Mouse (Mus musculus): ENCODE results near the gene Lacc1. TPM values are rescaled to one million over a fixed set of nuclear protein-coding genes. Genes with fewer than 3 reads are reported as not detected.
A peak's percentile ranks its signal among the peaks of the same experiment; 100 is the strongest.

Gene Lacc1
- polyA plus RNA-seq (2012; rRNA removed) (4.8 and 5.3 TPM in 2 replicates), polyA plus RNA-seq (2014; fragmentation: Nextera tagmentation; extraction: Ambion mirVana) (4.0 TPM in 2 replicates)

DNA sequence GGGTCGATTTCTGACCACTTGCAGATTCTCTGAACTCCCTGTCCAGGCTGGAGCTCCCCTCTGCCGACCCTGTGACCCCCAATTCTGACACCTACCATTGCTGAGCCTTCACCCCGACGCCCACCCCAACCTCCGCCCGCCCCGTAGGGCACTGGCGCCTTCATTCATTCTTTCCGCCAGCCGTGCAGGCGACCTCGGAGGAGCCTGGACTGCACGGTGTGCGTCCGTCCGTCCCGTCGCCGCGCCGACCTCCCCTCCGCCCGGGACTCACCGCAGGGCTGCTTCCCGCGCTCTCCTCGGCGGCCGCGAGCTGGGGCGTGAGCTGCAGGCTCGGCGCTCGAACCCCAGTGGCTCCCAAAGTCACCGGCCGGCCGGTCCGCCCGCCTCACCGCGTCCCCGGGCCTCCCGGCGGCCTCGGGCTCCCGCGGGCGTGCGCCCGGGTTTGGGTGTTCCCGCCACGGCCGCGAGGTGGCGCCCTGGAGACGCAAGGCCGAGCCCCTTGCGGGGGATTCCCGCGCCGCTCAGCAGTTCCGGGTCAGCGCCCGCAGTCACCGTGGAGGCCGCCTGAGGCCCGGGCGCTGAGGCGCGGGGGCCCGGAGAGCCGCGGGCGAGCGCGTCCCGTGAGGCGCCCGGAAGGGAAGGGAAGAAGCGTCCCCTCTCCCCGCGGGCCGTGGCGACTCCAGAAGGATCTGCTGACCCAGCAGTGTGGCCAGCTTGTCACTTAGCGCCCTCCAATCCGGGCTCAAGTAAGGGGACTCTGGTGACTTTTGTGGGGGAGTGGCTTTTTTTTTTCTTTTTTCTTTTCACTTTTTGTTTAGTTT, at the start of gene Lacc1, which contains the start of gene Ccdc122:
Gene Lacc1 (minus strand): TSS at position 679 of the 821 bp plus-strand sequence.
Gene Ccdc122 (plus strand): TSS at position 547 of the 821 bp plus-strand sequence.
- Histone ChIP-seq H3K27me3 (ENCODE audit: control insufficient read depth, insufficient read depth, low read length) (no peaks in the 10 kb centered on the region), H3K27ac (no peak within 1 kb of the TSS)
- under 1% methylated on average over 86 of the region's 86 CpGs for WGBS (ENCODE audit: insufficient replicate concordance)

DNA sequence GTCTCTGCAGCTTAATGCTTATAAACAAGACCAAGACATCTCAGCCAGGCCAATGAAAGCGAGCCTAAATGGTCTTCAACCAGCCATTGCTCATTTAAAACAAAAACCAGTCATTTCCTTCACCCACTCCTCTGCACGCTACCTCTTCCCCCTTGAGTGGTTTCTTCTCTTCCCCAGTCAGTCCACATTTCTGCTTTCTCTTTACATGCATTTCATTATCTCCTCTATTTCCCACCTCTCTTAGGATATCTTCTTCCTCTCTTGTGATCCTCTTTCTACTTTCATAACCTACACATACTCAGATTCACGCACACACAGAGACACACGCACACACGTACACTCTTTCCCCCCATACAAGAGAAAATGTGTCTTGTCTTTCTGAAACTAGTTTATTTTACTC, 44.5 kb upstream of the Lacc1 start:
- no peak overlapping the region for H3K9ac ChIP-seq (replicated peaks)
- H3K9me3 ChIP-seq (ENCODE audit: control insufficient read depth, low read length), result no peaks in the 10 kb centered on the region
- DNase-seq (ENCODE audit: low read depth in 3 of 3, low spot score in 3 of 3), result no peak
- H3K27ac ChIP-seq, result no peak overlapping the region
- no peaks in the 10 kb centered on the region for H3K36me3 ChIP-seq (replicated peaks; ENCODE audit: control insufficient read depth, insufficient read depth, low read depth)
- ATAC-seq (ENCODE audit: insufficient read depth), result no peak
- H3K4me1 ChIP-seq (replicated peaks; ENCODE audit: control insufficient read depth in 2 of 2, insufficient read depth in 2 of 2, low read length in 1 of 2), result no peaks in the 10 kb centered on the region
- WGBS (ENCODE audit: insufficient replicate concordance), result 54% methylated on average over 5 of the region's 5 CpGs
- no peaks in the 10 kb centered on the region for H3K27me3 ChIP-seq (ENCODE audit: control insufficient read depth, insufficient read depth, low read length)
- no peak overlapping the region for H3K4me2 ChIP-seq (ENCODE audit: low read depth)
- TF ChIP-seq CTCF (IDR thresholded peaks at IDR 0.05; ENCODE audit: low read depth) (no peak), EP300 (IDR thresholded peaks at IDR 0.05; ENCODE audit: low read depth) (no peak)
- no peak overlapping the region for H3K4me3 ChIP-seq (ENCODE audit: insufficient read depth in 1 of 2, low read depth in 2 of 2, low read length in 2 of 2)

More for the DNA sequence above, at the start of gene Lacc1, which contains the start of gene Ccdc122:
- no peaks in the 10 kb centered on the region for H3K36me3 ChIP-seq (replicated peaks; ENCODE audit: control insufficient read depth, insufficient read depth, low read depth)
- peak within 1 kb of the TSS; percentile 64 for H3K9ac ChIP-seq (replicated peaks)
- H3K4me2 ChIP-seq (ENCODE audit: low read depth), result peak within 1 kb of the TSS; percentile 74
- peaks cover 0 to 12% of the 10 kb centered on the region in 2 experiments; a peak in 3 of 4 replicates for H3K4me1 ChIP-seq (replicated peaks; ENCODE audit: control insufficient read depth in 2 of 2, insufficient read depth in 2 of 2, low read length in 1 of 2)
- DNase-seq (ENCODE audit: low read depth in 3 of 3, low spot score in 3 of 3) (peak; percentile 34 to 51 (median 39)), ATAC-seq (ENCODE audit: insufficient read depth) (peak; percentile 81)
- peak within 1 kb of the TSS; percentile 65 to 68 for H3K4me3 ChIP-seq (ENCODE audit: insufficient read depth in 1 of 2, low read depth in 2 of 2, low read length in 2 of 2)
- peak; percentile 69 for TF ChIP-seq CTCF (IDR thresholded peaks at IDR 0.05; ENCODE audit: low read depth)
- TF ChIP-seq EP300 (IDR thresholded peaks at IDR 0.05; ENCODE audit: low read depth), result no peak
- no peaks in the 10 kb centered on the region for H3K9me3 ChIP-seq (ENCODE audit: control insufficient read depth, low read length)

DNA sequence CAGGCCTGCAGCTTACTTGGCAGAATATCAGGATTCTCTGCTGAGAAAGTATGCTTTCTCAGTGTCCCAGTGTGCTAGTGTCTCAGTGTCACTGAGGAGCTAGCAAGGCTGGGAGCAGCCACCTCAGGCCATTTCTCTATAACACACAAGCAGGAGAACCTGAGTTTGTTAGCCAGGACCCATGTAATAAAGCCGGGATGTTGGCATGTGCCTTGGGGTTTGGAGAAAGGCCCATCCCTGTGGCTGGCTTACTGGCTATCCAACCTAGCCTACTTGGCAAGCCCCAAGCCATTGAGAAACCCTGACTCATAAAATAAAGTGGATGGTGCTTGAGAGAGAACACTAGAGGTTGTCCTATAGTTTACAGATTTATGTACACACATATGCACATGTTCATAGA, 32.7 kb upstream of the Lacc1 start:
- no peaks in the 10 kb centered on the region for H3K27me3 ChIP-seq (ENCODE audit: control insufficient read depth, insufficient read depth, low read length)
- 44% methylated on average over 1 of the region's 1 CpGs for WGBS (ENCODE audit: insufficient replicate concordance)
- TF ChIP-seq EP300 (IDR thresholded peaks at IDR 0.05; ENCODE audit: low read depth) (no peak), CTCF (IDR thresholded peaks at IDR 0.05; ENCODE audit: low read depth) (no peak)
- ATAC-seq (ENCODE audit: insufficient read depth), result no peak
- no peak overlapping the region for H3K4me3 ChIP-seq (ENCODE audit: insufficient read depth in 1 of 2, low read depth in 2 of 2, low read length in 2 of 2)
- H3K4me2 ChIP-seq (ENCODE audit: low read depth), result no peak overlapping the region
- H3K9ac ChIP-seq (replicated peaks), result no peak overlapping the region
- no peaks in the 10 kb centered on the region for H3K9me3 ChIP-seq (ENCODE audit: control insufficient read depth, low read length)
- H3K36me3 ChIP-seq (replicated peaks; ENCODE audit: control insufficient read depth, insufficient read depth, low read depth), result no peaks in the 10 kb centered on the region
- no peak overlapping the region for H3K27ac ChIP-seq
- H3K4me1 ChIP-seq (replicated peaks; ENCODE audit: control insufficient read depth in 2 of 2, insufficient read depth in 2 of 2, low read length in 1 of 2), result no peaks in the 10 kb centered on the region
- no peak for DNase-seq (ENCODE audit: low read depth in 3 of 3, low spot score in 3 of 3)

DNA sequence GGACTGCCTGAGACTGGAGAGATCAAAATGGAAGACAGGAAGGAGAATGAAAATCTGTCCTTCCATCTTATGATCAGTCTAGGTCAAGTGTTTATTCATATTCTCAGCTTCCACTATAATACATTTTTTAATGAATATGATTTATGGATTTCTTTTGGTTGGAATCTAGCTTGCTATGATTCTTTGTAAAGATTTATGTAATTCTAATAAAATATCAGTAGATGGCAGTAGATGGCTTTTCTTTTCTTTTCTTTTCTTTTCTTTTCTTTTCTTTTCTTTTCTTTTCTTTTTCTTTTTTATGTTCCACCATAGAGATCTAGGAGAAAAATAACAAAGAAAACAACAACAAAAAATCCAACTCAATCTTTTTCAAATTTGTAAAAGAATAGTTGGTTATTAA, 16.6 kb upstream of the Lacc1 start:
- H3K27me3 ChIP-seq (ENCODE audit: control insufficient read depth, insufficient read depth, low read length), result no peaks in the 10 kb centered on the region
- no peaks in the 10 kb centered on the region for H3K4me1 ChIP-seq (replicated peaks; ENCODE audit: control insufficient read depth in 2 of 2, insufficient read depth in 2 of 2, low read length in 1 of 2)
- H3K9ac ChIP-seq (replicated peaks), result no peak overlapping the region
- DNase-seq (ENCODE audit: low read depth in 3 of 3, low spot score in 3 of 3) (no peak), ATAC-seq (ENCODE audit: insufficient read depth) (no peak)
- H3K9me3 ChIP-seq (ENCODE audit: control insufficient read depth, low read length), result no peaks in the 10 kb centered on the region
- H3K36me3 ChIP-seq (replicated peaks; ENCODE audit: control insufficient read depth, insufficient read depth, low read depth), result no peaks in the 10 kb centered on the region
- TF ChIP-seq EP300 (IDR thresholded peaks at IDR 0.05; ENCODE audit: low read depth) (no peak), CTCF (IDR thresholded peaks at IDR 0.05; ENCODE audit: low read depth) (no peak)
- H3K4me2 ChIP-seq (ENCODE audit: low read depth), result no peak overlapping the region
- H3K4me3 ChIP-seq (ENCODE audit: insufficient read depth in 1 of 2, low read depth in 2 of 2, low read length in 2 of 2), result no peak overlapping the region
- no peak overlapping the region for H3K27ac ChIP-seq

DNA sequence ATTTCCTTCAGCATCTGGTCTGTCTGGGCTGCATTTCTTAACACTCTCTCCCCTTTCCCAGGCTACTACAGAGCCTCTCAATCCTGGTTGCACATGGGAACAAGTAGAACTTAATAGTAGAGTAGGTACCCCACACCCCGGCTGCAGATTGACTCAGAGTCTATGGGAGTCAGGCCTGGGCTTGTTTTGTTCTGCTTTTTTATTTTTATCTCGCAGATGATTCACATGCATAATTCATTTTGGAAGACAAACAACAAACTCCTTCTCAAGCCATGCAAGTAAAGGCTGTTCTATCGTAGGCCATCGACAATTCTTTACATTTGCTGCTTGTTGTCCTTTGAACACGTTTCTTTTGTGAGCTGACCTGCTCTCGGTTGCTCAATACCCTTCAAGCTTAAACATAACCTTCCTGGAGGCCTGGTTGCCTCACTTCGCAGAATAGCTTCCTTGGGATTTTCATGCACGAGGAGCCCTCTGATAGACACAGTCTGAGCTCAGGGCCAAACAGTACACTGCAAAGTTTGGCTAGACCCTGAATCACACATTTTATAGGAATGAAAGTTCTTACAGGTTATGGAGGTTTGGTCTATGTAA, 1.2 kb upstream of the Lacc1 start:
- Histone ChIP-seq H3K4me1 (replicated peaks; ENCODE audit: control insufficient read depth in 2 of 2, insufficient read depth in 2 of 2, low read length in 1 of 2) (peaks cover 0 to 12% of the 10 kb centered on the region in 2 experiments; a peak in 3 of 4 replicates), H3K4me3 (ENCODE audit: insufficient read depth in 1 of 2, low read depth in 2 of 2, low read length in 2 of 2) (no peak overlapping the region), H3K27ac (no peak overlapping the region), H3K4me2 (ENCODE audit: low read depth) (no peak overlapping the region), H3K9me3 (ENCODE audit: control insufficient read depth, low read length) (no peaks in the 10 kb centered on the region), H3K27me3 (ENCODE audit: control insufficient read depth, insufficient read depth, low read length) (no peaks in the 10 kb centered on the region), H3K9ac (replicated peaks) (no peak overlapping the region), H3K36me3 (replicated peaks; ENCODE audit: control insufficient read depth, insufficient read depth, low read depth) (no peaks in the 10 kb centered on the region)
- ATAC-seq (ENCODE audit: insufficient read depth) (no peak), DNase-seq (ENCODE audit: low read depth in 3 of 3, low spot score in 3 of 3) (no peak)
- TF ChIP-seq CTCF (IDR thresholded peaks at IDR 0.05; ENCODE audit: low read depth) (no peak), EP300 (IDR thresholded peaks at IDR 0.05; ENCODE audit: low read depth) (no peak)
- WGBS (ENCODE audit: insufficient replicate concordance), result 53% methylated on average over 8 of the region's 8 CpGs
